Mouse (Mus musculus) cerebellum, adult 2 months (tissue): ENCODE measurements at regions not wholly inside any gene's neighbourhood (a gene's known extent, or its start where the extent isn't known, plus 50 kb on each side); places are given as distances from the start of the nearest gene placed in this dataset.

ENCODE experiments used
- DNase-seq, 2 experiments: peaks; one replicate each; pipeline ENCODE4 v3.0.0; 2021
- H3K27ac ChIP-seq: fragments of 200-500 bp; 2 replicates; pipeline ENCODE4 v1.5.1; 2012; ENCODE audit warnings: low read length, control low read depth, inconsistent platforms; ENCODE audit not compliant: insufficient read depth
- H3K27me3 ChIP-seq: fragments of 200-500 bp; 2 replicates; pipeline ENCODE4 v1.6.1; 2012; ENCODE audit warnings: inconsistent platforms, mild to moderate bottlenecking, low read length, moderate library complexity; ENCODE audit not compliant: control insufficient read depth, insufficient read depth
- H3K4me1 ChIP-seq: fragments of 200-500 bp; 2 replicates; pipeline ENCODE4 v1.6.1; 2011; ENCODE audit warnings: low read length; ENCODE audit not compliant: control insufficient read depth, insufficient read depth
- H3K4me3 ChIP-seq: fragments of 200-500 bp; replicated peaks from 2 replicates; pipeline ENCODE3; 2011; ENCODE audit warnings: mild to moderate bottlenecking, low read depth, low read length, control low read depth; ENCODE audit not compliant: insufficient read depth
- CTCF ChIP-seq: fragments of 200-500 bp; IDR thresholded peaks from 2 replicates; pipeline ENCODE4 v1.5.1; 2011; ENCODE audit warnings: low read depth, mild to moderate bottlenecking, control low read depth, low read length, moderate library complexity, borderline replicate concordance; ENCODE audit not compliant: insufficient read depth
- POLR2A ChIP-seq: fragments of 200-500 bp; IDR thresholded peaks from 2 replicates; pipeline ENCODE4 v1.6.1; 2011; ENCODE audit warnings: low read length, control low read depth, borderline replicate concordance; ENCODE audit not compliant: insufficient read depth
- WGBS: fragments of 180-500 bp; shearing (Covaris S2); methylation state at CpG from one replicate; pipeline ENCODE4 v1.1.7; 2018; 5-methylcytosine and 5-hydroxymethylcytosine counted together

DNA sequence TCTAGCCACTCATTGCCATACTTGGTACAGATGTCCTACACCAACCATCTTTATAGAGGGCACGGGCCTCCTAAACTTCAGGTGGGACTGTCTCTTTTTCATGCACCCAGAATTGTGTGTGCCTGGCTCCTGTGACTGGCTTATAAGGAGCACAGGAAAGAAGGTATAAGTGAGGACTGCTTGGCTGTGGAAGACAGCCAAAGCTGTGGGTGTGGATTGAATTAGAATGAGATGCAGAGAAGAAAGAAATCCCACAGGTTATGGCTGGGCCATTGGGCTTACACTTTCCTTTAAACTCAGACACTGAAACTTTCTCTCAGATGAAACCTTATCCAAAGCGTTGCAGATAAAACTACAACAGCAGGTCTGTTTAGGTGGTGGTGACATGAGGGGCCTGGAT is 239.5 kb upstream of the Fam160b2 start:
- no peak for DNase-seq
- H3K4me1 ChIP-seq: no peaks in the 10 kb centered on the region; the same call in 1 of the 2 replicates

GRCm38 (mm10) chr14:70837528-70837927 is 237.9 kb upstream of the Fam160b2 start:
- Histone ChIP-seq H3K4me3 (no peak overlapping the region), H3K4me1 (no peaks in the 10 kb centered on the region; the same call in none of the 2 replicates), H3K27ac (no peak overlapping the region), H3K27me3 (no peaks in the 10 kb centered on the region)
- TF ChIP-seq CTCF (no peak), POLR2A (no peak)
- WGBS: 17% methylated on average over 6 of the region's 6 CpGs
- DNase-seq: no peak

More for the DNA sequence above, 239.5 kb upstream of the Fam160b2 start:
- Histone ChIP-seq H3K4me3 (no peak overlapping the region), H3K27me3 (no peaks in the 10 kb centered on the region), H3K27ac (no peak overlapping the region)
- 92% methylated on average over 2 of the region's 2 CpGs for WGBS
- TF ChIP-seq CTCF (no peak), POLR2A (no peak)

DNA sequence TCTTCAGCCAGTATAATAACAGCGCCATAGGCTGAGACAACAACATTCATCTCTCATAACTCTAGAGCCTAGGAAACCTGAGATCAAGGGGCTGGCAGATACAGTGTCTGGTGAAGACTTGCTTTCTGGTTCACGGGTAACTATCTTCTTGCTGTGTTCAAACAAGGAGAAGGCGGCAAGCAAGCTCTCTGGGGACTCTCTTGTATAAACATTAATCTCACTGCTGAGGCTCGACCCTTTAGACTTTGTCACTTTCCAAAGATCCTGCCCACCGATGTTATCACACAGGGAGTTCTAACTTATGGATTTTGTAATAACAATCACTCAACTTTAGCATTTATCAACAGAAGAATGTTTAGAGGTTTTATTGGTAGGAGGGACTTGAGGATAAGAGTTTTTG is 233.6 kb upstream of the Fam160b2 start:
- Histone ChIP-seq H3K4me3 (no peak overlapping the region), H3K4me1 (no peaks in the 10 kb centered on the region; the same call in none of the 2 replicates), H3K27ac (no peak overlapping the region), H3K27me3 (no peaks in the 10 kb centered on the region)
- DNase-seq: no peak
- TF ChIP-seq POLR2A: no peak
- TF ChIP-seq CTCF: no peak
- WGBS: 70% methylated on average over 5 of the region's 5 CpGs

- H3K4me1 ChIP-seq: no peaks in the 10 kb centered on the region; the same call in none of the 2 replicates
- H3K27ac ChIP-seq: no peak overlapping the region
- WGBS: 12% methylated on average over 16 of the region's 16 CpGs
- no peaks in the 10 kb centered on the region for H3K27me3 ChIP-seq
- H3K4me3 ChIP-seq: no peak overlapping the region
- no peak for TF ChIP-seq CTCF
- no peak for TF ChIP-seq POLR2A
- DNase-seq: peak; percentile 6 to 20
These were observed 233.0 kb upstream of the Fam160b2 start for GRCm38 (mm10) chr14:70832462-70833212.

DNA sequence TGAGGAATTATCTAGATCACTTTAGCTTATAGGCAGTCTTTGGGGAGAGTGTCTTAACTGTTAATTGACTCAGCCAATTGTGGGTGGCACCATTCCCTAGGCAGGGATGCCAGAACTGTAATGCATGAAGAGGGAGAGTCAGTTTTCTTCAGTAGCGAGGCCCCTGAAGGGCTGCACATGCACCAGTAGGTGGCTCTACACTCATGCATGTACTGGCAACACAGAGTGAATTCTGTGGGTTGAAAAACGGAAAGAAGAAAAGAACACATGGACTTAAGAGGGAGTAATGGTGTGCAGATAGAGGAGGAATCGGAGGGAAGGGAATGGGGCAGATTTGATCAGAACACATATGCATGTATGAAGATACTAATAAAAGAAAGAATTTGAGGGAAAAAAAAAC is 232.4 kb upstream of the Fam160b2 start:
- H3K27me3 ChIP-seq: no peaks in the 10 kb centered on the region
- TF ChIP-seq CTCF (0 out of 2 replicates have a peak, but pooled peaks have one; percentile 17), POLR2A (no peak)
- no peak overlapping the region for H3K4me3 ChIP-seq
- DNase-seq: no peak
- no peaks in the 10 kb centered on the region; the same call in 1 of the 2 replicates for H3K4me1 ChIP-seq
- H3K27ac ChIP-seq: no peak overlapping the region
- 75% methylated on average over 3 of the region's 3 CpGs for WGBS
